Comparison of ENCODE assay signal across 10 mouse cellular contexts in genomic region chr12:57185475-57185874, GRCm38 (mm10). TPM values are rescaled to one million over a fixed set of nuclear protein-coding genes. Genes with fewer than 3 reads are reported as not detected.
A peak's percentile ranks its signal among the peaks of the same experiment; 100 is the strongest.
DNase-seq lines count a peak whose midpoint lies in the region; ATAC-seq and TF ChIP-seq lines count a peak whose summit lies in the region.
"Had no signal": no experiment of that assay in that cellular context is flagged by ENCODE, and none has a peak within 500 bp of the region (broad histone marks: within the 10 kb centered on the region; RNA-seq: fewer than 3 reads in every experiment).

No protein-coding gene starts in this region.

- no peak for TF ChIP-seq POLR2A in kidney, adult 2 months (IDR thresholded peaks at IDR 0.05; ENCODE audit: low read depth, low read length)
- no peak for TF ChIP-seq POLR2A in ES-Bruce4 (IDR thresholded peaks at IDR 0.05; ENCODE audit: insufficient read depth, low read length)
- TF ChIP-seq POLR2A in brain, embryonic 14.5 days (IDR thresholded peaks at IDR 0.05; ENCODE audit: borderline replicate concordance, extremely low read depth, insufficient read depth, insufficient read length, poor library complexity, severe bottlenecking): no peak

- H3K27me3 ChIP-seq in kidney, adult 2 months (replicated peaks; ENCODE audit: control insufficient read depth, insufficient read depth, low read length): no peaks in the 10 kb centered on the region; the same call in 1 of the 2 replicates
- H3K27me3 ChIP-seq in ES-Bruce4 (ENCODE audit: control insufficient read depth, insufficient read depth, low read length, poor library complexity, severe bottlenecking): no peaks in the 10 kb centered on the region
- no peaks in the 10 kb centered on the region for H3K27me3 ChIP-seq in liver, embryonic 15.5 days

- no peak overlapping the region for H3K4me3 ChIP-seq in kidney, adult 2 months (ENCODE audit: insufficient read depth, low read depth, low read length)
- H3K4me3 ChIP-seq in ES-Bruce4 (ENCODE audit: low read depth, low read length): no peak overlapping the region
- no peak overlapping the region for H3K4me3 ChIP-seq in liver, embryonic 15.5 days (replicated peaks)
- H3K4me3 ChIP-seq: embryonic facial prominence, embryonic 12.5 days had no signal

- no peaks in the 10 kb centered on the region for H3K36me3 ChIP-seq in kidney, adult 2 months (ENCODE audit: control insufficient read depth, insufficient read depth, low read length)
- H3K36me3 ChIP-seq in ES-Bruce4 (ENCODE audit: control insufficient read depth, insufficient read depth, low read length, poor library complexity, severe bottlenecking): no peaks in the 10 kb centered on the region
- no peaks in the 10 kb centered on the region for H3K36me3 ChIP-seq in liver, embryonic 15.5 days (replicated peaks)
- H3K36me3 ChIP-seq: embryonic facial prominence, embryonic 12.5 days had no signal

- H3K4me2 ChIP-seq in liver, embryonic 15.5 days: no peak overlapping the region
- H3K4me2 ChIP-seq: embryonic facial prominence, embryonic 12.5 days had no signal

- H3K27ac ChIP-seq in kidney, adult 2 months (ENCODE audit: insufficient read depth, low read depth, low read length): no peak overlapping the region
- H3K27ac ChIP-seq in ES-Bruce4 (ENCODE audit: insufficient read depth, low read length): no peak overlapping the region
- no peak overlapping the region for H3K27ac ChIP-seq in liver, embryonic 15.5 days (replicated peaks)
- H3K27ac ChIP-seq: embryonic facial prominence, embryonic 12.5 days had no signal

- ATAC-seq in liver, embryonic 15.5 days (ENCODE audit: insufficient read depth): peak; percentile 61
- ATAC-seq: intestine, embryonic 16.5 days had no signal

- no peak overlapping the region for H3K9ac ChIP-seq in ES-Bruce4 (ENCODE audit: low read depth, poor library complexity, severe bottlenecking)
- no peak overlapping the region for H3K9ac ChIP-seq in liver, embryonic 15.5 days
- H3K9ac ChIP-seq: embryonic facial prominence, embryonic 12.5 days had no signal

- peak; percentile 27; the same call in 1 of the 2 replicates for TF ChIP-seq CTCF in kidney, adult 2 months (conservative IDR thresholded peaks at IDR 0.05; ENCODE audit: insufficient read depth, insufficient read length, low read depth, low read length)
- TF ChIP-seq CTCF in ES-Bruce4 (IDR thresholded peaks at IDR 0.05; ENCODE audit: low read depth, low read length): peak; percentile 20
- TF ChIP-seq CTCF in brain, embryonic 14.5 days (IDR thresholded peaks at IDR 0.05; ENCODE audit: borderline replicate concordance, extremely low read depth, insufficient read depth, insufficient read length): peak; percentile 22; the same call in 1 of the 2 replicates

- DNase-seq in kidney, adult 2 months: no peak
- no peak for DNase-seq in kidney, postnatal 10 days
- peak; percentile 32 for DNase-seq in brain, embryonic 14.5 days (ENCODE audit: low read depth)
- DNase-seq in thymus, adult 18-20 months: no peak
- DNase-seq in testis, postnatal 10 days (ENCODE audit: low spot score): no peak
- DNase-seq: gastrocnemius, postnatal 36 days had no signal

- TF ChIP-seq EP300 in ES-Bruce4 (IDR thresholded peaks at IDR 0.05; ENCODE audit: insufficient read depth, low read depth, low read length): no peak

- 0% methylated on average over 1 of the region's 1 CpGs for WGBS in kidney, adult 2 months
- 3% methylated on average over 1 of the region's 1 CpGs for WGBS in liver, embryonic 15.5 days (ENCODE audit: insufficient replicate concordance)

- no peaks in the 10 kb centered on the region for H3K9me3 ChIP-seq in ES-Bruce4 (replicated peaks; ENCODE audit: control insufficient read depth, insufficient read depth, low read length, poor library complexity, severe bottlenecking)
- H3K9me3 ChIP-seq in liver, embryonic 15.5 days (replicated peaks): no peaks in the 10 kb centered on the region
- H3K9me3 ChIP-seq: embryonic facial prominence, embryonic 12.5 days had no signal

- no peaks in the 10 kb centered on the region for H3K4me1 ChIP-seq in kidney, adult 2 months (ENCODE audit: control insufficient read depth, insufficient read depth, low read length)
- H3K4me1 ChIP-seq in ES-Bruce4 (ENCODE audit: control insufficient read depth, insufficient read depth, low read length): no peaks in the 10 kb centered on the region
- peaks cover 30% of the 10 kb centered on the region for H3K4me1 ChIP-seq in liver, embryonic 15.5 days (replicated peaks)
- H3K4me1 ChIP-seq: embryonic facial prominence, embryonic 12.5 days had no signal

RNA-seq across cellular contexts. Expression of gene Slc25a21, which starts 11.8 kb away (rescaled TPM):
- 5.0 and 5.3 TPM in 2 replicates for polyA plus RNA-seq in kidney, adult 2 months (2012; rRNA removed)
- polyA plus RNA-seq in ES-Bruce4 (2011; ENCODE audit: insufficient read depth, insufficient read length, low read depth, missing spikeins): not detected in 2 replicates
- 0.14 TPM in 1 of 2 replicates, not detected in the other for polyA plus RNA-seq in brain, embryonic 14.5 days (2012; rRNA removed)
- 18.8 and 22.7 TPM in 2 replicates for polyA plus RNA-seq in liver, embryonic 15.5 days (2015; fragmentation: Nextera tagmentation; extraction: Ambion mirVana)

RNA-seq across cellular contexts. Expression of gene Prps1l3, which starts 44.7 kb away (rescaled TPM):
- 12.5 and 15.0 TPM in 2 replicates for polyA plus RNA-seq in kidney, adult 2 months (2012; rRNA removed)
- 60.9 and 64.6 TPM in 2 replicates for polyA plus RNA-seq in ES-Bruce4 (2011; ENCODE audit: insufficient read depth, insufficient read length, low read depth, missing spikeins)
- 20.8 and 21.6 TPM in 2 replicates for polyA plus RNA-seq in brain, embryonic 14.5 days (2012; rRNA removed)
- polyA plus RNA-seq in liver, embryonic 15.5 days (2015; fragmentation: Nextera tagmentation; extraction: Ambion mirVana): 34.4 and 37.1 TPM in 2 replicates

RNA-seq across cellular contexts. Expression of gene Mipol1, which starts 44.8 kb away (rescaled TPM):
- 1.5 and 1.7 TPM in 2 replicates for polyA plus RNA-seq in kidney, adult 2 months (2012; rRNA removed)
- polyA plus RNA-seq in ES-Bruce4 (2011; ENCODE audit: insufficient read depth, insufficient read length, low read depth, missing spikeins): 28.6 and 31.3 TPM in 2 replicates
- 2.9 TPM in 2 replicates for polyA plus RNA-seq in brain, embryonic 14.5 days (2012; rRNA removed)
- polyA plus RNA-seq in liver, embryonic 15.5 days (2015; fragmentation: Nextera tagmentation; extraction: Ambion mirVana): 2.6 and 3.2 TPM in 2 replicates
